Mouse (Mus musculus): ENCODE data around the gene Egfl7.

Gene Egfl7

DNA sequence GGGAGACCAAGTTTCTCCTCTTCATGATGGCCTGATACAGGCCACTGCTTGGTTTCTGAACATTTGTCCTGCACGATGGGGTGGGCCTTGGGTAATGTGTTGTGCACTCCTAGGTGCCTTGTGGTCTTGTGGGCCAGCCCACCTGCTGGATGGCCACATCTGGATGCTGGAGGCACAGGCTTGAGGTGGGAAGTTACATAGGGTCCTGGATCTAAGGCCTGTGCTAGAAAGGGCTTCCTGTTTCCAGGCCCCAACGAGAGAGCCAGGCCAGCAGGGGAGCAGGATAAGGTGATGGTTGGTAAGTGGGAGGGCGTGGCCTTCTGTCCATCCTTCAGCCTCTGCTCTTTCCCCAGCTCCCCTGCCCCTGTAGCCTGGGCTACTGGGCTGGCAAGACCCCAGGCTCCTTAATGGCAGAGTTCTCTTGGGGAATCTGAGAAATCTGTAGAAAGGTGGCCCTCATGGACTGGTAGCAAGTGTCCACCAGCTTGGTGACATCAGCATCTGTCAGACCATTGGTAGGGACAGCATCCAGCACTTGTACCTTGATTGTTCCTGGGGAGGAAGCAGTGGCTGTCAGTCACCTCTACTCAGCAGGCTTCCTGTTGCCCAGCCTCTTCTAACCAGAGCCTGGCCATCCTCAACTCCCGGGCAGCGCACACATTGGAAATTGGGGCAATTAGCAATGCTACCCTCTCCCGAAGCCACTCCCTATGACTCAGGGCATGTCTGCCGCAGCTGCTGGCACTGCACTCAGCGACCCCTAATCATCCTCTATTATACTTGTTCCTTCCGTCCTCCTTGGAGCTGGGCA, 13.6 kb downstream of the Egfl7 start:
- no peak for DNase-seq (ENCODE audit: extremely low read depth, low read depth, low spot score)

DNA sequence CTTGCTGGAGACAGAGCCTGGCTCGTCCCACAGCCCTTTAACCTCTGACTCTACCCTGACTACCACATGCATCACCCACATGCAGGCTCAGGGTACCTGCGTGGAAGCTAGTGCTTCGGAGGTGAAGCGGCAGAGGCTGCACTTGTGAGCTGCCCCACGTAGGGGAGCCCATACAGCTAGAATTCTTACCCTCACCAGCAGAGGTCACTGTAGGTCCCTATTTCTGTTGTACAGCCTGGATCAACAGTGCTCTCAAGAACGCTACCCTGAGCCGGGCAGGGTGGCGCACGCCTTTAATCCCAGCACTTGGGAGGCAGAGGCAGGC, 14.2 kb downstream of the Egfl7 start:
- no peak for DNase-seq (ENCODE audit: extremely low read depth, low read depth, low spot score)

- no peak for DNase-seq (ENCODE audit: extremely low read depth, low read depth, low spot score)
Observed at GRCm38 (mm10) chr2:26594461-26594933, 14.7 kb downstream of the Egfl7 start.

DNA sequence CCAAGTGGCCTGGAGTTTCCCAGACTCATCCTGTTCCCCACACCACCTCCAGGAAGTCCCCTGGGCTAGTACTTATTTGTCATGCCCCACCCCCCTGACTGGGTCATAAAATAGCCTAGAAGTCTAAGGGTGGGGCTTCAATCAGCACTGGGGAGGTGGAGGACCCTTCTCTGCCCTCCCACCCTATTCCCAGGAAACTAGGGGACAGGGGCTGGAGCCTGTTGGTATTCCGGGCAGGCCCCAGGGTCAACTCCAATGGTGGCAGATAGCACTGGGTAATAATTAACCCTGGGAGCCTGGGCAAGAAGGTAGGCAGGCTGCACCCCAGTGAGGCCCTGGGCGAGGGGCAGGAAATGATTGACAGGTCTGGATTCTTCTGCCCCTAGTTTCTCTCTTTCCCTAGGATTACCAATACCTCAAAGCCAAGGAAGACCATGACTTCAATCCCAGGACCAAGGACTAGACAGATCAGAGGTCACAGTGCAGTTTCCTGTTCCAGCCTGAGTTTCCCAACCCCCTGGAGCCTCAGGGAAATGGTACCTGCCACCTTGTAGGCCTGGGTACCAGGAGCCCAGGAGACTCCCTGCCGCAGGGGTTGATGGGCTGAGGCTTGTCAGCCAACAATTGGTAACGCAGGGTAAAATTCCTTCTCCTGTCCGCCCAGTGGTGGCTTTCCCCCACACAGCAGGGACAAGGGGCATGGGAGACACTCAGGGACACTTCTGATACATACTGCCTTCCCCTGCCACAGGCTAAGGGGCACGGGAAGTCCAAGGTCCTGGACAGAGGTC, 15.3 kb downstream of the Egfl7 start:
- DNase-seq (ENCODE audit: extremely low read depth, low read depth, low spot score), result no peak

DNA sequence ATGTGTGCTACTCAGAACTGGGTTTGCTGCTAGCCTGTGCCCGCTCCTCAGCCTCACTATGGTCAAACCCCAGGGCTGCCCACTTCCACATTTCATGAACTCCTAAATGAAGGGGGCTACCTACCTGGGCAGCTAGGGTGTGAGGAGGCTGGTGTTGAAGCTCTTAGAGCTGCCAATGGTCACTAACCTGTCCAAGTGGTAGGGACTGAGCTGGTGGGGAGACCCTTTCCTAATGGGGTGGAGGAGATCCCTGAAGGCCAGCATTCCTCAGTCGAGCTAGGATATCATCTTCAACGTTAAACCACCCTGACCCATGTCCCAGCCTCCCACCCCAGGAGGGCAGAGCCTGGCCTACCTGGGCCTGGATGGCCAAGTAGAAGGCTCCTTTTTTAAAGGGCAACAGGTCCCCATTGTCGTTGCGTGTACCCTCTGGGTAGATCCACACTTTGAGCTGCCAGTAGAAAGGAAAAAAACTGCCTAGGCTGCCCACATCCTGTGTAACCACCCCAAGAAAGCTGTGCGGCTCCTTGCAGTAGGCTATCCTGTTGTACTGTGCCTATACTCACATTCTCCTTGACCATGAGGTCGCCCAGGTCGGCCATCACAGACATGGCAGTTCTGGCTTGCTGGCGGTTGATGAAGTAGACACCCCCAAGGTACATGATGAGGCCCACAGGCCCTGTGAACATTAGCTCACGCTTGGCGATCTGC, 16.1 kb downstream of the Egfl7 start:
- no peak for DNase-seq (ENCODE audit: extremely low read depth, low read depth, low spot score)

DNA sequence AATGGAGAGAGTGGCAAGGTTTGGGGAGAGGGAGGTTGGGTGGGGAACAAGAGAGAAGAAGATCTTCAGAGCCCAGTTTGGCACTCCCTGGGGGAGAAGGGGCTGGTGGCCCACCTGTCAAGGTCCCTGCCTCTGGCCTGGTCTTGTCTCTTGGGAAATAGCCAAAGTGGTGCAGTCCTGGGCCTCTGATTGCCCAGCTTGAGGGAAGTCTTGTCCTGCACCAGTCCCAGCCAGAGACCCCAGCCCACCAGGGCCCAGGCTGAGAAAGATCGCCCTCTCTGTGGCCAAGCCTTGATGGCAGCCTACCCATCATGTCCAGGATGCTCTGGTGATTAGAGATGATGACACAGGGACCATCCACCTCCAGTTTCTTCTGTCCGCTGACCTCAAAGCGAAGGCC, 17.1 kb downstream of the Egfl7 start:
- DNase-seq (ENCODE audit: extremely low read depth, low read depth, low spot score), result no peak

DNA sequence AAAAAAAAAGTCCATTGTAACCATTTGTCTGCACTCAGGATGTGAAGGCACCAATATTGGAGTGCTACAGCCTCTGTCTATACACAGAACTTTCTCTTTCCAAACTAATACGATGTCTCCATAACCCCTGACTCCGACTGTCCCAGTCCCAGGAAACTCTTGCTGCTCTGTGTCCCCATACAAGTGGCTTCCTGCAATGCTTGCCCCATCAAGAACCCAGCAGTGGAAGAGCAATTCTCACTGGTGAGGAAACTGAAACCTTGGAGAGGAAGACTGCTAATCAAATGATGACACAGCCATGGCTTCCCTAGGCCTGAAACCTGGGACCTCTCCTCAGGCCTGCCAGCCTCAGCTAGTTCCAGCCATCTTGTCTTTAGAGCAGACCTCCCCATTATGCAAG, 18.0 kb downstream of the Egfl7 start:
- DNase-seq (ENCODE audit: extremely low read depth, low read depth, low spot score), result no peak

- DNase-seq (ENCODE audit: extremely low read depth, low read depth, low spot score), result no peak
Observed at GRCm38 (mm10) chr2:26598462-26598861, 18.6 kb downstream of the Egfl7 start.

GRCm38 (mm10) chr2:26599965-26600364, 20.2 kb downstream of the Egfl7 start:
- no peak for DNase-seq (ENCODE audit: extremely low read depth, low read depth, low spot score)

GRCm38 (mm10) chr2:26600664-26601063, 20.9 kb downstream of the Egfl7 start:
- DNase-seq (ENCODE audit: extremely low read depth, low read depth, low spot score), result no peak

DNA sequence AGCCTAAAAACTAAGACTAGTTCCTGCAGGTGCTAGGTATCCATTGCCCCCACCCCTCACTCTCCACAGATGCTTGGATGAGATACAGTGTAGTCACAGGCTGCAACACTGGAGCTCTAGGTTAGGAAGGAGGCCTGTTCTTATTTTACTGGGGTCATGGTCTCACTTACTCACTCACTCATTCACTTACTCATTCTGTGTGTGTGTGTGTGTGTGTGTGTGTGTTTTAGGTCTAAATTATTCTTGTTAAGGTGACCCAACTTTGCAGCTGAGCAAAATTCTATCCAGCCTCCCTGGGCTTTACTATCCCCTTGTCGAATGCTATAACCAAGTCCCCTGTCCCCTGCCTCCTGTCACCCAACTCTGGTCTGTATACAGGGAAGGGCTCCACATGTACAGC, 21.8 kb downstream of the Egfl7 start:
- no peak for DNase-seq (ENCODE audit: extremely low read depth, low read depth, low spot score)

DNA sequence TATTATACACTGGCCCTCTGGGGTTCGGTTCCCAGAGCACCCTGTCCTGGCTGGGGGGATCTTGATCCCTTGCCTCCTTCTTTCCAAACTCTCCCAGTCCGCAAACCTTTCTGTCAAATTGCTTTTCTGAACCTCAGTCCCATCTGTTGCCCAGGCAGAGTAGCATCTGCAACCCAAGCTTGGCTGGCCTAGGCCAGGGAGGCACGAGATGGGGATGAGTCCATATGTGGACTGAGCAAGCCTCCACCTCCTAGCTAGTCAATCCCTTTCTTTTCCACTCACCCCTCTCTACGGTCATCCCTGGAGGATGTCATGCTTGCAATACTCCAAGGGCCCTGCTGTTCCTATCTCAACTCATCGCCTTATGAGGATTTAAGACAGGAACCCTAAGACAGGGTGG, 22.8 kb downstream of the Egfl7 start:
- no peak for DNase-seq (ENCODE audit: extremely low read depth, low read depth, low spot score)

GRCm38 (mm10) chr2:26603159-26603558, 23.3 kb downstream of the Egfl7 start:
- no peak for DNase-seq (ENCODE audit: extremely low read depth, low read depth, low spot score)

- DNase-seq (ENCODE audit: extremely low read depth, low read depth, low spot score), result no peak
Observed at GRCm38 (mm10) chr2:26603720-26604671, 24.2 kb downstream of the Egfl7 start, which contains the start of gene Agpat2. TSS of gene Agpat2 (minus strand) at chr2:26604417.

DNA sequence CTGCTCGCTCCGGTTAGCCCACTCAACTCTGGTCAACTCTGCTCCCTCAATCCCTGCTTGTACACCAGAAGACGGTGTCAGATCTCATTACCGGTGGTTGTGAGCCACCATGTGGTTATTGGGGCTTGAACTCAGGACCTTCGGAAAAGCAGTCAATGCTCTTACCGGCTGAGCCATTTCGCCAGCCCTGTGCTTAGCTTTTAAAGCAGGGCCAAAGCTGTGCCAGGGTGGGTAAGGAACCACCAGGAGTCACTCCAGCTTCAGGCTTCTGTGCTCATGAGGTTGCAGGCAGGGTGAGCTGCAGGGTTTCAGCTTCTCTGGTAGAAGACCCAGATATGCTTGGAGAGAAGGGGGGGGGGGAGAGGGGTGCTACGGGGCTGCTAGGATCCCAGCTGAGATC, 25.5 kb downstream of the Egfl7 start:
- no peak for DNase-seq (ENCODE audit: extremely low read depth, low read depth, low spot score)

GRCm38 (mm10) chr2:26606579-26606978, 26.8 kb downstream of the Egfl7 start:
- DNase-seq (ENCODE audit: extremely low read depth, low read depth, low spot score), result no peak

DNA sequence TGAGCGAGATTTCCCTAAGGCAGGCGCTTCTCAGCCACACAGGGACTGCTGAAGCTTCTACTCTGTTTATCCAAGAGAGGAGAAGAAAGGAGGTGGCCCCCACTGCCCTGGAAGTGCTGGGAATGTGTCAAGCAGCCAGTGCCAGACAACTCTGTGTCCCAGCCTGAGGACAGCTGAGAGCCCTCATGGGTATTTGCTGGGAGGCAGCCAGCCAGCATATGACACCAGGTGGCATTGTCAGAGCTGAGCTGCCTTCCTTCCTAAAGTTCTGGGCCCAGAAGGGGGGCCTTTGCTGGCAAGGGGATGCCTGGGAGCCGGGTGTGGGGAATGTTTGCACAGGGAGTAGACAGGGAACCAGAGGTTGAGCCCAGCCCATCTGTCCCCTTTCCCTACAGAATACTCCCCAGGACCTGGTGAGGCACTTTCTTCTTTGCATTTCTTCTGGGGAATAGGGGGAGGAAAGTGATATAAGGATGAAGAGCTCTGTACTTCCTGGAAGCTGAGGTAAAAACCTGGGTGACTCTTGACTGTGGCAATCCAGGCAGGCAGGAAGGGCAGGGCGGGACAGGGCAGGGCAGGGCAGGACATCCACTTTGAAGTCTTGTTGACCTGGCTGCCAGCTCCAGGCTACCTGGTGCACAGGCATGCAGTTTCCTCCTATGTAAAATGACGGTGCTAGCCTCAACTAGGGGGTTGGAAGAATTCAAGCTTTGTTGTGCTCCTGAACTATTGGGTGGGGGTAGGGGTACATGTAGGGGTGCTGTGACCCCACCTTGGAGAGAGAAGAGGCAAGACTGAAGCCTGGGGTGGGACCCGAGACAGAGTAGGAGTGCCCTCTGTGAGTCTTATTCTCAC, 27.5 kb downstream of the Egfl7 start:
- no peak for DNase-seq (ENCODE audit: extremely low read depth, low read depth, low spot score)

- no peak for DNase-seq (ENCODE audit: extremely low read depth, low read depth, low spot score)
Observed at GRCm38 (mm10) chr2:26608781-26609180, 29.0 kb downstream of the Egfl7 start.

- no peak for DNase-seq (ENCODE audit: extremely low read depth, low read depth, low spot score)
Observed at GRCm38 (mm10) chr2:26609261-26609661, 29.4 kb downstream of the Egfl7 start.

GRCm38 (mm10) chr2:26610526-26610925, 30.7 kb downstream of the Egfl7 start:
- DNase-seq (ENCODE audit: extremely low read depth, low read depth, low spot score), result no peak
